ENCODE assay signal across 22 mouse cellular contexts in the genomic region with DNA sequence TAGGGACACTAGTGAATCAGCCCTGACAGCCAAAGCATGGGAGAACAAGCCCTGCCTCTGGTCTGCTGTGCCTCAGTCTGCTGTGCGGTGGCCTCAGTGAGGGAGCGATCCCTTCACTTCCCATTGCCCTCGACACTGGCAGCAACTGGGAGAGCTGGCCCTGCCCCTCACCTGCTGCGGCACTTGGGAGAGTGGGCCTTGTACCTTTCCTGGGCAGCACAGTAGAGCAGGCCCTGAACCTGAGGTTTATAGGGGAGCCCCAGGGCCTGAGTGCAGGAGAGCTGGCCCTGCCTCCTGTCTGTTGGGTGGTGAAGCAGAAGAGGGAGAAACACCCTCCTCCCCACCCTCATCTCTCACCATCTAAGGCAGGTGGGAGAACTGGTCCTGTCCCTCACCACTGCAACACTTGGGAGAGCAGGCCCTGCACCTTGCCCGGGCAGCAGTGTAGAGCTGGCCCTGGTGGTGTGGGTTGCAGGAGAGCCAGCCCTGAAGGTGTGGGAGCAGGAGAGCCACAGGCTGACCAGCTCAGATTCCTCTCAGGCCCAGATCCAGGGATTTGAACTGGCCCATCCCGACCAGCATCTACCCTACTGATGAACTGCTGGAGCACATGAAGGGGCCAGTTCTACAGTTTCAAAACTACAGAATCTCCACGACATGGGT. TPM values are rescaled to one million over a fixed set of nuclear protein-coding genes. Genes with fewer than 3 reads are reported as not detected.
DNase-seq lines count a peak whose midpoint lies in the region; ATAC-seq lines count a peak whose summit lies in the region.
"Had no signal": no experiment of that assay in that cellular context is flagged by ENCODE, and none has a peak within 500 bp of the region (broad histone marks: within the 10 kb centered on the region; RNA-seq: fewer than 3 reads in every experiment).

No protein-coding gene starts in this region.

- H3K36me3 ChIP-seq in heart, embryonic 10.5 days, result no peaks in the 10 kb centered on the region
- H3K36me3 ChIP-seq in lung, embryonic 15.5 days, result no peaks in the 10 kb centered on the region
- H3K36me3 ChIP-seq in liver, embryonic 11.5 days (ENCODE audit: control insufficient read depth, insufficient read depth, low read length), result no peaks in the 10 kb centered on the region
- no peaks in the 10 kb centered on the region for H3K36me3 ChIP-seq in forebrain, embryonic 16.5 days (ENCODE audit: control insufficient read depth, insufficient read depth)
- H3K36me3 ChIP-seq: hindbrain, embryonic 10.5 days; intestine, embryonic 15.5 days; liver, embryonic 15.5 days; midbrain, embryonic 12.5 days had no signal

- H3K27me3 ChIP-seq in heart, embryonic 10.5 days (ENCODE audit: insufficient read depth, poor library complexity, severe bottlenecking), result no peaks in the 10 kb centered on the region
- no peaks in the 10 kb centered on the region for H3K27me3 ChIP-seq in lung, embryonic 15.5 days
- H3K27me3 ChIP-seq in liver, embryonic 11.5 days (replicated peaks; ENCODE audit: control insufficient read depth, insufficient read depth, low read length), result no peaks in the 10 kb centered on the region
- no peaks in the 10 kb centered on the region for H3K27me3 ChIP-seq in forebrain, embryonic 16.5 days (replicated peaks; ENCODE audit: control insufficient read depth, insufficient read depth, low read length)
- H3K27me3 ChIP-seq: forebrain, embryonic 13.5 days; intestine, embryonic 15.5 days; liver, embryonic 15.5 days; midbrain, embryonic 12.5 days had no signal

- H3K4me3 ChIP-seq in heart, embryonic 10.5 days, result no peak overlapping the region
- H3K4me3 ChIP-seq in lung, embryonic 15.5 days, result no peak overlapping the region
- no peak overlapping the region for H3K4me3 ChIP-seq in liver, embryonic 11.5 days (ENCODE audit: low read depth, low read length)
- no peak overlapping the region for H3K4me3 ChIP-seq in forebrain, embryonic 16.5 days (replicated peaks; ENCODE audit: low read length)
- H3K4me3 ChIP-seq: erythroblast, embryonic 14.5 days; forebrain, embryonic 13.5 days; heart, adult 2 months; hindbrain, embryonic 10.5 days; intestine, embryonic 15.5 days; liver, embryonic 15.5 days; midbrain, embryonic 12.5 days had no signal

- DNase-seq in heart, embryonic 10.5 days (ENCODE audit: low spot score), result no peak
- DNase-seq in heart, postnatal 10 days, result no peak
- DNase-seq in lung, postnatal 14 days, result no peak
- DNase-seq in liver, embryonic 11.5 days (ENCODE audit: low spot score), result no peak
- DNase-seq: adrenal gland, adult 8-10 months; cerebellum, adult 11-12 months; cerebellum, postnatal 10 days; gastrocnemius, postnatal 10 days; heart, adult 2 months; kidney, adult 9 months had no signal

- H3K4me2 ChIP-seq in lung, embryonic 15.5 days, result no peak overlapping the region
- H3K4me2 ChIP-seq in liver, embryonic 11.5 days, result no peak overlapping the region
- H3K4me2 ChIP-seq in forebrain, embryonic 16.5 days (ENCODE audit: low read length), result no peak overlapping the region
- H3K4me2 ChIP-seq: forebrain, embryonic 13.5 days; intestine, embryonic 15.5 days; liver, embryonic 15.5 days; midbrain, embryonic 12.5 days had no signal

- H3K9me3 ChIP-seq in heart, embryonic 10.5 days, result no peaks in the 10 kb centered on the region
- H3K9me3 ChIP-seq in lung, embryonic 15.5 days, result no peaks in the 10 kb centered on the region
- H3K9me3 ChIP-seq in liver, embryonic 11.5 days (ENCODE audit: control insufficient read depth, low read length), result no peaks in the 10 kb centered on the region
- H3K9me3 ChIP-seq in forebrain, embryonic 16.5 days (ENCODE audit: control insufficient read depth, low read length), result no peaks in the 10 kb centered on the region
- H3K9me3 ChIP-seq: forebrain, embryonic 13.5 days; hindbrain, embryonic 10.5 days; intestine, embryonic 15.5 days; liver, embryonic 15.5 days; midbrain, embryonic 12.5 days had no signal

- H3K4me1 ChIP-seq in heart, embryonic 10.5 days, result peaks cover 10% of the 10 kb centered on the region; the same call in 1 of the 2 replicates
- peaks cover 8% of the 10 kb centered on the region; the same call in 1 of the 2 replicates for H3K4me1 ChIP-seq in lung, embryonic 15.5 days
- H3K4me1 ChIP-seq in liver, embryonic 11.5 days (replicated peaks; ENCODE audit: control insufficient read depth, insufficient read depth, low read length), result 0 out of 2 replicates have a peak, but pooled peaks cover 3% of the 10 kb centered on the region
- H3K4me1 ChIP-seq in forebrain, embryonic 16.5 days (replicated peaks; ENCODE audit: control insufficient read depth, insufficient read depth, low read length), result no peaks in the 10 kb centered on the region
- H3K4me1 ChIP-seq: hindbrain, embryonic 10.5 days; intestine, embryonic 15.5 days; midbrain, embryonic 12.5 days had no signal

- 78% methylated on average over 7 of the region's 7 CpGs for WGBS in heart, embryonic 10.5 days
- WGBS in lung, embryonic 15.5 days, result 77% methylated on average over 7 of the region's 7 CpGs
- WGBS in liver, embryonic 11.5 days, result 83% methylated on average over 7 of the region's 7 CpGs
- WGBS in forebrain, embryonic 16.5 days, result 85% methylated on average over 7 of the region's 7 CpGs

- no peak overlapping the region for H3K9ac ChIP-seq in lung, embryonic 15.5 days
- no peak overlapping the region for H3K9ac ChIP-seq in liver, embryonic 11.5 days (ENCODE audit: low read depth, low read length)
- H3K9ac ChIP-seq in forebrain, embryonic 16.5 days (replicated peaks; ENCODE audit: low read depth, low read length), result no peak overlapping the region
- H3K9ac ChIP-seq: forebrain, embryonic 13.5 days; intestine, embryonic 15.5 days; liver, embryonic 15.5 days; midbrain, embryonic 12.5 days had no signal

- peak overlapping the region; percentile 52; the same call in 1 of the 2 replicates for H3K27ac ChIP-seq in heart, embryonic 10.5 days
- H3K27ac ChIP-seq in lung, embryonic 15.5 days, result no peak overlapping the region
- no peak overlapping the region for H3K27ac ChIP-seq in liver, embryonic 11.5 days (ENCODE audit: low read depth, low read length)
- H3K27ac ChIP-seq in forebrain, embryonic 16.5 days (ENCODE audit: low read length), result no peak overlapping the region
- H3K27ac ChIP-seq: forebrain, embryonic 13.5 days; heart, adult 2 months; hindbrain, embryonic 10.5 days; intestine, embryonic 15.5 days; liver, embryonic 15.5 days; midbrain, embryonic 12.5 days had no signal

- intact Hi-C loops in heart, postnatal 10 days (cut with DNase I), result loop anchor here (10.0 kb wide), 1 partner anchor 545 kb away; no protein-coding TSS in a partner anchor

- peak; percentile 50 for ATAC-seq in lung, embryonic 15.5 days (ENCODE audit: borderline replicate concordance, extremely low read depth, low FRiP score, low TSS enrichment)
- peak; percentile 48; the same call in 1 of the 2 replicates for ATAC-seq in erythroid progenitor cell, adult 5-6 weeks (replicated peaks; ENCODE audit: low FRiP score, poor library complexity, severe bottlenecking)
- ATAC-seq in liver, embryonic 11.5 days (replicated peaks; ENCODE audit: low FRiP score), result no peak
- ATAC-seq in forebrain, embryonic 16.5 days, result no peak
- ATAC-seq: activated CD4-positive, CD25-positive, alpha-beta regulatory T cell, adult 4 months; forebrain, embryonic 13.5 days; hindbrain, embryonic 16.5 days; intestine, embryonic 15.5 days; lung, postnatal 0 days had no signal

RNA-seq across cellular contexts. Expression of gene Cstf3, which starts 10.4 kb away (rescaled TPM):
- 74.2 and 77.3 TPM in 2 replicates for polyA plus RNA-seq in heart, embryonic 10.5 days (2016; fragmentation: Nextera tagmentation; extraction: Ambion mirVana)
- total RNA-seq in heart, postnatal 10 days (2021), result 10 to 100 TPM; 21.2 to 23.5 TPM
- polyA plus RNA-seq in lung, embryonic 15.5 days (2015; fragmentation: Nextera tagmentation; extraction: Ambion mirVana), result 63.8 and 65.7 TPM in 2 replicates
- total RNA-seq in erythroid progenitor cell, adult 5-6 weeks (2015; ENCODE audit: low replicate concordance), result 27.8 and 31.0 TPM in 2 replicates
- total RNA-seq in erythroid progenitor cell, adult 5-6 weeks (2017; ENCODE audit: low replicate concordance), result 24.4 and 36.8 TPM in 2 replicates
- polyA plus RNA-seq in liver, embryonic 11.5 days (2014; fragmentation: Nextera tagmentation; extraction: Ambion mirVana), result 57.7 and 65.1 TPM in 2 replicates
- polyA plus RNA-seq in forebrain, embryonic 16.5 days (2015; fragmentation: Nextera tagmentation; extraction: Ambion mirVana), result 104 and 114 TPM in 2 replicates

Comparison
In these comparisons a context has a peak if more than half of its experiments do, and no peak if none do; other contexts are left out.
1. ATAC-seq: peak in lung, embryonic 15.5 days (single experiment) and erythroid progenitor cell, adult 5-6 weeks (single experiment); none in liver, embryonic 11.5 days (single experiment) and forebrain, embryonic 16.5 days (single experiment).